In the genomic region with DNA sequence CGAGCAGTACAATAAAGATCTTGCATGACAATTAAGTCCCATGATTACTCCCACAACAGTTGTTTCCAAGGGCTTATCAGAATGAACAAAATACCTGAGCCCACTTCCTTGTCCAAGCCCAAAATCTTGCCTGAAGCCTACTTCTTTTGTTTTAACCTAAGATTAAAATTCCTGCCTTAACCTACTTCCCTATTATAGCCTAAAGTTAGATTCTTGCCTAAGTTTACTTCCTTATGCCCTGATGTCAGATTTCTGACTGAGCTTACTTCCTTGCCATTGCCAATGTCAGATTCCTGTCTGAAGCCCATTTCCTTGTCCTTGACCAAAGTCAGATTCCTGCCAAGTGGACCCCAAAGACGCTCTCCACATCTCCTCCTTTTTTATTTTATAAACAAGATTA, we compare ENCODE assay signal across 28 mouse cellular contexts.
"Had no signal": no experiment of that assay in that cellular context is flagged by ENCODE, and none has a peak within 500 bp of the region (broad histone marks: within the 10 kb centered on the region; RNA-seq: fewer than 3 reads in every experiment).

No protein-coding gene starts in this region.

- H3K4me2 ChIP-seq: heart, embryonic 12.5 days; hindbrain, embryonic 13.5 days; intestine, embryonic 15.5 days; limb, embryonic 12.5 days; liver, embryonic 11.5 days; liver, embryonic 13.5 days; liver, embryonic 15.5 days had no signal

- H3K27me3 ChIP-seq: heart, embryonic 12.5 days; hindbrain, embryonic 13.5 days; intestine, embryonic 15.5 days; limb, embryonic 12.5 days; liver, embryonic 13.5 days; liver, embryonic 15.5 days had no signal

- H3K9ac ChIP-seq: heart, embryonic 12.5 days; hindbrain, embryonic 13.5 days; intestine, embryonic 15.5 days; limb, embryonic 12.5 days; liver, embryonic 13.5 days; liver, embryonic 15.5 days; liver, postnatal 0 days had no signal

- DNase-seq: gastrocnemius, adult 2 months; gastrocnemius, postnatal 10 days; gastrocnemius, postnatal 25 days; heart, adult 18-20 months; heart, postnatal 10 days; heart, postnatal 4 days; kidney, adult 18-20 months; kidney, adult 8-10 months; kidney, postnatal 10 days; kidney, postnatal 25 days; kidney, postnatal 4 days; liver; liver, embryonic 13.5 days; liver, postnatal 0 days had no signal

- H3K36me3 ChIP-seq: heart, embryonic 10.5 days; heart, embryonic 12.5 days; hindbrain, embryonic 10.5 days; hindbrain, embryonic 13.5 days; intestine, embryonic 15.5 days; limb, embryonic 10.5 days; limb, embryonic 12.5 days; liver, embryonic 13.5 days; liver, embryonic 15.5 days had no signal

- ATAC-seq: hindbrain, embryonic 16.5 days; inflammation-experienced regulatory T-cells, adult 6 months; intestine, embryonic 15.5 days; intestine, postnatal 0 days; liver, postnatal 0 days had no signal

- H3K4me3 ChIP-seq: gastrocnemius, adult 2 months; heart, embryonic 10.5 days; heart, embryonic 12.5 days; hindbrain, embryonic 10.5 days; hindbrain, embryonic 13.5 days; intestine, embryonic 15.5 days; layer of hippocampus, adult 2 months; left cerebral cortex, adult 2 months; limb, embryonic 10.5 days; limb, embryonic 12.5 days; liver, embryonic 13.5 days; liver, embryonic 15.5 days had no signal

- H3K9me3 ChIP-seq: heart, embryonic 10.5 days; heart, embryonic 12.5 days; hindbrain, embryonic 10.5 days; hindbrain, embryonic 13.5 days; intestine, embryonic 15.5 days; limb, embryonic 10.5 days; limb, embryonic 12.5 days; liver, embryonic 13.5 days; liver, embryonic 15.5 days had no signal

- H3K4me1 ChIP-seq: heart, embryonic 10.5 days; heart, embryonic 12.5 days; hindbrain, embryonic 10.5 days; hindbrain, embryonic 13.5 days; intestine, embryonic 15.5 days; limb, embryonic 10.5 days; limb, embryonic 12.5 days; liver, embryonic 13.5 days; liver, embryonic 15.5 days had no signal

- H3K27ac ChIP-seq: gastrocnemius, adult 2 months; heart, embryonic 10.5 days; hindbrain, embryonic 10.5 days; hindbrain, embryonic 13.5 days; intestine, embryonic 15.5 days; layer of hippocampus, adult 2 months; left cerebral cortex, adult 2 months; limb, embryonic 10.5 days; limb, embryonic 12.5 days; liver, embryonic 13.5 days; liver, embryonic 15.5 days had no signal
